Mouse (Mus musculus) ES-Bruce4 (cell line): ENCODE measurements at regions not wholly inside any gene's neighbourhood (a gene's known extent, or its start where the extent isn't known, plus 50 kb on each side); places are given as distances from the start of the nearest gene placed in this dataset.

Experiments used
- CTCF ChIP-seq: IDR thresholded peaks from one replicate; pipeline ENCODE4 v1.8.1; 2011; ENCODE audit warnings: low read depth, low read length
- EP300 ChIP-seq: IDR thresholded peaks from 2 replicates; pipeline ENCODE4 v1.6.1; 2011; ENCODE audit warnings: low read depth, low read length; ENCODE audit not compliant: insufficient read depth
- POLR2A ChIP-seq: IDR thresholded peaks from one replicate; pipeline ENCODE4 v1.8.1; 2011; ENCODE audit warnings: low read length; ENCODE audit not compliant: insufficient read depth

DNA sequence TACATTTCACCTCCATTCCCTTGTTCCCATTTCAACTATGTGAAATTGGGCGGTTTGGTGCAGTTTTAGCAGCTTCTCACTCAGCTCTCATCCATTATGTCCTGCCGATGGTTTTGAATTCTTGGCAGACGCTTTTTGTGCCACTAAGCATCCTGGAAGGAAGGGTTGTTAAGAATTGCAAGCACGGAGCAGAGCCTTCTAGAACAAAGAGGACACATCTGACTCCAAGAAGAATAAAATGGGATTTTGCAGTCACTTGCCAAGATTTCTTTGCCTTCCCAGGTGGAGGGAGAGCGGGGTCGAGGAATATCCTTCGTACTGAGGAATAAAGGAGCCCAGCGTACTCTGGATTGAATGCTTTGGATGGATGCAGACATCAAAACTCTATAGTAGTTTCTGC is 176.7 kb upstream of the Cep162 start:
- no peak for TF ChIP-seq POLR2A
- TF ChIP-seq CTCF, result no peak
- no peak for TF ChIP-seq EP300
